Mouse (Mus musculus): ENCODE measurements around the gene Fopnl. TPM values are rescaled to one million over a fixed set of nuclear protein-coding genes. Genes with fewer than 3 reads are reported as not detected.

Gene Fopnl
- 154 and 159 TPM in 2 replicates for polyA plus RNA-seq (2014; fragmentation: Nextera tagmentation; extraction: Ambion mirVana)

- Histone ChIP-seq H3K27ac (ENCODE audit: low read depth, low read length) (peak within 1 kb of the TSS; percentile 70; the same call in 1 of the 2 replicates), H3K27me3 (ENCODE audit: control insufficient read depth, insufficient read depth, low read length) (no peaks in the 10 kb centered on the region), H3K9me3 (ENCODE audit: control insufficient read depth, low read length) (no peaks in the 10 kb centered on the region), H3K4me2 (ENCODE audit: low read depth) (peak within 1 kb of the TSS; percentile 67), H3K4me1 (ENCODE audit: control insufficient read depth, insufficient read depth, low read length) (peaks cover 9% of the 10 kb centered on the region; the same call in 1 of the 2 replicates), H3K36me3 (ENCODE audit: control insufficient read depth, insufficient read depth, low read length) (peaks cover 2% of the 10 kb centered on the region; the same call in 1 of the 2 replicates), H3K9ac (ENCODE audit: low read length) (peak within 1 kb of the TSS; percentile 82), H3K4me3 (ENCODE audit: low read depth, low read length) (peak within 1 kb of the TSS; percentile 65)
- ATAC-seq (ENCODE audit: insufficient read depth, low FRiP score, low TSS enrichment) (peak; percentile 100), DNase-seq (ENCODE audit: low spot score) (peak; percentile 96)
- 5% methylated on average over 51 of the region's 51 CpGs for WGBS
Observed at GRCm38 (mm10) chr16:14316884-14317876, at the start of gene Fopnl. Fopnl (minus strand) TSS chr16:14317405.

GRCm38 (mm10) chr16:14366017-14366416 is 48.8 kb upstream of the Fopnl start:
- no peak overlapping the region for H3K4me3 ChIP-seq (ENCODE audit: low read depth, low read length)
- H3K27me3 ChIP-seq (ENCODE audit: control insufficient read depth, insufficient read depth, low read length): no peaks in the 10 kb centered on the region
- 100% methylated on average over 1 of the region's 1 CpGs for WGBS
- ATAC-seq (ENCODE audit: insufficient read depth, low FRiP score, low TSS enrichment): no peak
- H3K36me3 ChIP-seq (ENCODE audit: control insufficient read depth, insufficient read depth, low read length): no peaks in the 10 kb centered on the region
- no peak overlapping the region for H3K27ac ChIP-seq (ENCODE audit: low read depth, low read length)
- H3K9ac ChIP-seq (ENCODE audit: low read length): no peak overlapping the region
- H3K9me3 ChIP-seq (ENCODE audit: control insufficient read depth, low read length): no peaks in the 10 kb centered on the region
- H3K4me1 ChIP-seq (ENCODE audit: control insufficient read depth, insufficient read depth, low read length): peaks cover 6% of the 10 kb centered on the region; the same call in 1 of the 2 replicates
- DNase-seq (ENCODE audit: low spot score): no peak
- H3K4me2 ChIP-seq (ENCODE audit: low read depth): no peak overlapping the region

GRCm38 (mm10) chr16:14365457-14365856 is 48.3 kb upstream of the Fopnl start:
- Histone ChIP-seq H3K4me3 (ENCODE audit: low read depth, low read length) (no peak overlapping the region), H3K4me1 (ENCODE audit: control insufficient read depth, insufficient read depth, low read length) (peaks cover 6% of the 10 kb centered on the region; the same call in 1 of the 2 replicates), H3K9me3 (ENCODE audit: control insufficient read depth, low read length) (no peaks in the 10 kb centered on the region), H3K9ac (ENCODE audit: low read length) (no peak overlapping the region), H3K27ac (ENCODE audit: low read depth, low read length) (no peak overlapping the region), H3K4me2 (ENCODE audit: low read depth) (no peak overlapping the region), H3K36me3 (ENCODE audit: control insufficient read depth, insufficient read depth, low read length) (no peaks in the 10 kb centered on the region), H3K27me3 (ENCODE audit: control insufficient read depth, insufficient read depth, low read length) (no peaks in the 10 kb centered on the region)
- DNase-seq (ENCODE audit: low spot score): no peak
- whole genome bisulfite sequencing: 64% methylated on average over 4 of the region's 4 CpGs
- no peak for ATAC-seq (ENCODE audit: insufficient read depth, low FRiP score, low TSS enrichment)

- no peaks in the 10 kb centered on the region for H3K9me3 ChIP-seq (ENCODE audit: control insufficient read depth, low read length)
- 92% methylated on average over 6 of the region's 6 CpGs for WGBS
- ATAC-seq (ENCODE audit: insufficient read depth, low FRiP score, low TSS enrichment) (no peak), DNase-seq (ENCODE audit: low spot score) (no peak)
- H3K27me3 ChIP-seq (ENCODE audit: control insufficient read depth, insufficient read depth, low read length): no peaks in the 10 kb centered on the region
- no peak overlapping the region for H3K4me3 ChIP-seq (ENCODE audit: low read depth, low read length)
- no peak overlapping the region for H3K9ac ChIP-seq (ENCODE audit: low read length)
- no peak overlapping the region for H3K27ac ChIP-seq (ENCODE audit: low read depth, low read length)
- no peak overlapping the region for H3K4me2 ChIP-seq (ENCODE audit: low read depth)
- no peaks in the 10 kb centered on the region for H3K36me3 ChIP-seq (ENCODE audit: control insufficient read depth, insufficient read depth, low read length)
- H3K4me1 ChIP-seq (ENCODE audit: control insufficient read depth, insufficient read depth, low read length): peaks cover 6% of the 10 kb centered on the region; the same call in 1 of the 2 replicates
Observed at GRCm38 (mm10) chr16:14364066-14364465, 46.9 kb upstream of the Fopnl start.

GRCm38 (mm10) chr16:14363496-14363895 is 46.3 kb upstream of the Fopnl start:
- DNase-seq (ENCODE audit: low spot score): no peak
- Histone ChIP-seq H3K9ac (ENCODE audit: low read length) (no peak overlapping the region), H3K9me3 (ENCODE audit: control insufficient read depth, low read length) (no peaks in the 10 kb centered on the region), H3K4me1 (ENCODE audit: control insufficient read depth, insufficient read depth, low read length) (peaks cover 6% of the 10 kb centered on the region; the same call in 1 of the 2 replicates), H3K36me3 (ENCODE audit: control insufficient read depth, insufficient read depth, low read length) (no peaks in the 10 kb centered on the region), H3K27ac (ENCODE audit: low read depth, low read length) (no peak overlapping the region), H3K4me3 (ENCODE audit: low read depth, low read length) (no peak overlapping the region), H3K4me2 (ENCODE audit: low read depth) (no peak overlapping the region), H3K27me3 (ENCODE audit: control insufficient read depth, insufficient read depth, low read length) (no peaks in the 10 kb centered on the region)
- 97% methylated on average over 3 of the region's 3 CpGs for WGBS
- ATAC-seq (ENCODE audit: insufficient read depth, low FRiP score, low TSS enrichment): no peak

GRCm38 (mm10) chr16:14362099-14362820 is 45.1 kb upstream of the Fopnl start:
- WGBS: 32% methylated on average over 7 of the region's 7 CpGs
- H3K4me2 ChIP-seq (ENCODE audit: low read depth): peak overlapping the region; percentile 78
- peak overlapping the region; percentile 75 for H3K9ac ChIP-seq (ENCODE audit: low read length)
- H3K4me3 ChIP-seq (ENCODE audit: low read depth, low read length): peak overlapping the region; percentile 60
- peaks cover 6% of the 10 kb centered on the region; the same call in 1 of the 2 replicates for H3K4me1 ChIP-seq (ENCODE audit: control insufficient read depth, insufficient read depth, low read length)
- no peak for DNase-seq (ENCODE audit: low spot score)
- no peak for ATAC-seq (ENCODE audit: insufficient read depth, low FRiP score, low TSS enrichment)
- H3K36me3 ChIP-seq (ENCODE audit: control insufficient read depth, insufficient read depth, low read length): no peaks in the 10 kb centered on the region
- H3K27ac ChIP-seq (ENCODE audit: low read depth, low read length): no peak overlapping the region
- no peaks in the 10 kb centered on the region for H3K9me3 ChIP-seq (ENCODE audit: control insufficient read depth, low read length)
- no peaks in the 10 kb centered on the region for H3K27me3 ChIP-seq (ENCODE audit: control insufficient read depth, insufficient read depth, low read length)

- peak; percentile 98 for ATAC-seq (ENCODE audit: insufficient read depth, low FRiP score, low TSS enrichment)
- Histone ChIP-seq H3K36me3 (ENCODE audit: control insufficient read depth, insufficient read depth, low read length) (no peaks in the 10 kb centered on the region), H3K27ac (ENCODE audit: low read depth, low read length) (no peak within 1 kb of the TSS), H3K4me3 (ENCODE audit: low read depth, low read length) (peak within 1 kb of the TSS; percentile 60), H3K4me2 (ENCODE audit: low read depth) (peak within 1 kb of the TSS; percentile 78), H3K27me3 (ENCODE audit: control insufficient read depth, insufficient read depth, low read length) (no peaks in the 10 kb centered on the region), H3K9ac (ENCODE audit: low read length) (peak within 1 kb of the TSS; percentile 75), H3K9me3 (ENCODE audit: control insufficient read depth, low read length) (no peaks in the 10 kb centered on the region), H3K4me1 (ENCODE audit: control insufficient read depth, insufficient read depth, low read length) (peaks cover 6% of the 10 kb centered on the region; the same call in 1 of the 2 replicates)
- peak; percentile 83 for DNase-seq (ENCODE audit: low spot score)
- WGBS: under 1% methylated on average over 52 of the region's 64 CpGs
Observed at GRCm38 (mm10) chr16:14361362-14362098, 44.3 kb upstream of the Fopnl start, which contains the start of gene Abcc1. Abcc1 (plus strand) TSS chr16:14361558.

GRCm38 (mm10) chr16:14360931-14361330 is 43.7 kb upstream of the Fopnl start:
- Histone ChIP-seq H3K9ac (ENCODE audit: low read length) (peak overlapping the region; percentile 75), H3K27me3 (ENCODE audit: control insufficient read depth, insufficient read depth, low read length) (no peaks in the 10 kb centered on the region), H3K4me3 (ENCODE audit: low read depth, low read length) (peak overlapping the region; percentile 60), H3K36me3 (ENCODE audit: control insufficient read depth, insufficient read depth, low read length) (no peaks in the 10 kb centered on the region), H3K9me3 (ENCODE audit: control insufficient read depth, low read length) (no peaks in the 10 kb centered on the region), H3K27ac (ENCODE audit: low read depth, low read length) (no peak overlapping the region), H3K4me1 (ENCODE audit: control insufficient read depth, insufficient read depth, low read length) (peaks cover 6% of the 10 kb centered on the region; the same call in 1 of the 2 replicates), H3K4me2 (ENCODE audit: low read depth) (peak overlapping the region; percentile 78)
- DNase-seq (ENCODE audit: low spot score): peak; percentile 14
- WGBS: 4% methylated on average over 7 of the region's 7 CpGs
- ATAC-seq (ENCODE audit: insufficient read depth, low FRiP score, low TSS enrichment): peak; percentile 35; the same call in 1 of the 2 replicates

Data from neural tube, embryonic 11.5 days (tissue).